Mouse (Mus musculus) hindlimb bud, embryonic 11.5 days (tissue): Measurements from ENCODE around the gene Ier2.
"Not testable (repeated sequence)": the region's sequence is repeated elsewhere in the genome, so short reads cannot be mapped to it uniquely, and the experiment has no call there.

Experiments
- DNase-seq: peaks from one replicate; pipeline ENCODE4 v3.0.0-alpha.2; 2012; ENCODE audit warnings: low read depth, low spot score; ENCODE audit errors: extremely low spot score

Gene Ier2

DNA sequence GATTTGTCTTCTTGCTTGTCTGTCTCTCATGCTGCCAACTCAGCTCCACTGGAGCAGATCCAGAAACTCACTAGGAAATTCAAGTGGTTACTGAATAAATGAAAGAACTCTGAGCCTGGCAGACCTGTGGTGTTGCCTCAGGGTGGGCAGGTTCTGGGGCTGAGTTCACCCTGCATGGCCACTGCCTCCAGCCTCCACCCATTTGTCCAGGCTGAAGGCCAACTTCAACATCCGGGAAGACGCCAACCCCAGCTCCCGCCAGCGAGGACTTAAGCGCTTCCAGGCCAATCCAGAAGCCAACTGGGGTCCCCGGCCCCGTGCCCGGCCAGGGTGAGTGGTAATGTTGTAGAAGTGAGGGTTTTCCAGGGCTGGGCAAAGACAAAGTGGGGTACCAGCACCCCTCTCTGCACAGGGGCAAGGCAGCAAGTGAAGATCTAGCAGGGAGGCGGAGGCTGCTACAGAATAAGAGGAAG is 36.3 kb upstream of the Ier2 start:
- no peak for DNase-seq

GRCm38 (mm10) chr8:84698288-84698687 is 35.6 kb upstream of the Ier2 start:
- DNase-seq = no peak

DNA sequence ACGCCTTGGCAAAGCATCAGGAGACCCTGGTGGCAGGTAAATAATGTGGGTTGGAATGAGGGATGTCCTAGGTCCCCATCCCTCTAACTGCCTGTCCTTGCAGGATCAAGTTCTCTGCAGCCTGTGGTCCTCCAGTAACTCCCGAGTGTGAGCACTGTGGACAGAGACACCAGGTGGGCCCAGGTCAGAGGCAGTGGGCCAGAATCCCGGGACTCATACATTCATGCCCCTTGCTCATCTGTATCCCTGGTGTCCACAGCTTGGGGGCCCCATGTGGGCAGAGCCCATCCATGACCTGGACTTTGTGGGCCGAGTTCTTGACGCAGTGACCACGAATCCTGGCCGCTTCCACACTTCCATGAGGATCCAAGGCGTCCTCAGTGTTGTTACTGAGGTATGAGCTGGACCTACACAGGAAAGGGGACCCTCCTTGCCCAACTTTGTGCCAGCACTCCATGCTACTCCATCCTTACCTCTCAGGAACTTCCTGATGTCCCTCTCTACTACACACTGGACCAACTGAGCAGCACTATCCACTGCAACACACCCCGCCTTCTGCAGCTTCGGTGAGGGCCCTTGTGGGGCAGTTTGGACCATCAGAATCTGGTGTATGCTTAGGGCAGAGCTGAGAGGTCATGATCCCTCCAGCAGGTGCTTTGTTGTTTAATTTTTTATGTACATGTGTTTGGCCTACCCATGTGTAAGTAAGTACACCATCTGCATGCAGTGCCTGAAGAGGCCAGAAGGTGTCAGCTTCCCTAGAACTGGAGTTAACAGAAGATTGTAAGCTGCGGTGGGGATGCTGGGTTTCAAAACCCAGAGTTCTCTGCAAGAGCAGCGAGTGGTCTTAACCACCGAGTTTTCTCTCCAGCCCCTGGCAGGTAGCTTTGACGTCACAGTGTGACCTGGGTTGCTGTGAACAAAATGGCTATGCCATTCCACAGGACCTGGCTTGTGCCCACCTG is 34.8 kb upstream of the Ier2 start:
- DNase-seq = no peak

DNA sequence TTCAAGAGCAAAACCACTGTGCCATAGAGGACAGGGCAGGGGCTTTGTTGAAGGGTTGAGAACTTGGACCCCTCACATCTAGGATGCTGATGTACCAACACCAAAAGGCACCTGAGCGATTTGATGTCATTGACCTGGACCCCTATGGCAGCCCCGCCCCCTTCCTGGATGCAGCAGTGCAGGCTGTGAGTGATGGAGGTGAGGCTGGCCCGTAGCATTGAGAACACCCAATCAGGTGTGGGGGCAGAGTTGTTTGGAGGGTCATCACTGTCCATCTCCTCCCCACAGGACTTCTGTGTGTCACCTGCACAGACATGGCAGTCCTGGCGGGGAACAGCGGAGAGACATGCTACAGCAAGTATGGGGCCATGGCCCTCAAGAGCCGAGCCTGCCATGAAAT is 32.5 kb upstream of the Ier2 start:
- DNase-seq = no peak

DNA sequence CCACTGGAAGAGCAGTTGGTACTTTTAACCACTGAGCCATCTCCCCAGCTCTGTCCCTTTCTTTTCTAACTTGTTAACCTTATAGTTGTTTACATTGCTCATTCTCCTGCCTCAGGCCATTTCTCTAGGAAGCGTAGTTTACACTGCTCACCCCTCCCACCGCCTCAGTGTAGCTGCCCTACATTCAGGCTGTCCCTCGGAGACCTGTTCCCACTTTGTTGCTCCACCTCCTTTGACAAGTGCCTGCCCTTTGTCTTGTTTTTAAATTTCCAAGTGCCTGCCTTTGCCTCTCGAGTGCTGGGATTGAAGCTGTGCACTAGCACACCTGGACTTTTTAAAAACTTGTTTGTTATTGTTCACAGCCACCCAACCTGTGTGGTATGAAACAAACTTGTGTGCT is 30.7 kb upstream of the Ier2 start:
- DNase-seq = no peak

DNA sequence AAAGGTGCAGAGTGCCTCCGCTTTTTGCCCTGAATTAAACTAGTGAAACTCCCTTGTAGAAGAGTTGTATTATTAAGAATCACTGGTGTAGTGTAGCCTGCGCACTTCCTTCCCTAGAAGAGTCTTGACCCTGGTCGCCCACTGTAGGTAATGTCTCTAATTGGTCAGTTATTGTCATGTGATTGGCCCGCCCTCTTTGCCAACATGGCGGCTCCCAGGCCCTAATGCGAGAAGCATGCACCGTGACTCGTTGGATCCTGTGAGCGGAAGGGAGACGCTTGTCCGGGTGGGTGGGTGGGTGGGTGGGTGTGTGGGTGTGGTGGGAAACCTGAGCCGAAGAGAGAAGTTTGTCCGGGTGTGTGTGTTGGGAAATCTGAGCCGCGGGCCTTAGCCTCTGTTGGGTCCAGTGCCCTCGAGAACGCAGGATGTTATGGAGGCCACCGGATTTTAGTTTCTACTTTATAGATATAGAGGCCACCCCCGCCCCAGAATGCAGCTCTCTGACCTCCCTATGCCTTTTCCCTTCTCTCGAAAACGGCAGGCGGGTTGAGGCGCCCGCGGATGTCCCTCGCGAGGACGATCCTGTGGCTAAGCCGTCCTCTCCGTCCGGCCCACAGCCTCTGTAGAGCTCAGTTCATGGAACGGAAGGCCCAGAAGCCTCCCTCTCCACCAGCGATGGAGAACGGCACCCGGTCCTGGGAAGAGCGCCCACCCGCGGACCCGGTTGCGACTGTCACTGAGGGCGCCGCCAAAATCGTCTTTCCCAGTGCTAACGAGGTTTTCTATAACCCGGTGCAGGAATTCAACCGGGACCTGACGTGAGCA is 26.7 kb upstream of the Ier2 start:
- no peak for DNase-seq

GRCm38 (mm10) chr8:84687705-84688100 is 25.1 kb upstream of the Ier2 start, which contains the start of gene Nacc1:
Nacc1 (minus strand) TSS chr8:84687862.
- DNase-seq = no peak

DNA sequence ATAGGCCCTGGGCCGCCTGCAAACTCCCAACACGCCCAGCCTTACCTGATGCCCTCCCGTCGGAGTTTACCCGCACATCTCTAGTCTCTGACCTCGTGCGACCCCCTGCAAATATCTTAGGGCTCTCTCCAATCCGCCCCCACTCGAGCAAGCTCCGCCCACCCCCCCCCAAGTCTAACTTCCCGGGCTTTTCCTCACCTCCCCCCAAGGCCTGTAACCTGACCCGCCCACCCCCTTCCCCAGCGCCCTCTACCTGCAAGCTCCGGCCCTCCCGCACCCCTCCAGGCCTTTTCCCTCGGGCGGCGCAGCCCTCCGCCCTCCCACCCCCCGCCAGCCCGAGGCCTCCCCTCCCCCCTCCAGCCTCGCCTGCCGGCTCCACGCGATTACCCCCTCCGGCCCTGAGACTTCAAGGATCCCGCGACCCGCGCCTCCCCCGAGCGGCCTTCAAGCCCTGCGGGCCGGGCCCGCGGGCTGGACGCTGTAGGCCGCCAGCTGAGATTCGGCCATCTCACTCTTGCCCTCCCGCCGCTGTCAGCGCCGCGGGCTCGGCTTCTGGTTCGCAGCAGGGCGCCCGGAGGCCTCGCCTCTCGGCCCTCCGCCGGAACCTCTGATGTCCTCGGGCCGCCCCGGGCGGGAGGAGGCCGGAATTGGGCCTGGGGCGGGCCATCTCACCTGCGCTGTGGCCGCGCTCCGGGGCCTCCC is 24.5 kb upstream of the Ier2 start:
- DNase-seq = no peak

- no peak for DNase-seq
Observed at GRCm38 (mm10) chr8:84686191-84687002, 23.7 kb upstream of the Ier2 start, which contains the start of gene Trmt1. Trmt1 (plus strand) TSS chr8:84686307.

GRCm38 (mm10) chr8:84684537-84684936 is 21.9 kb upstream of the Ier2 start:
- no peak for DNase-seq

DNA sequence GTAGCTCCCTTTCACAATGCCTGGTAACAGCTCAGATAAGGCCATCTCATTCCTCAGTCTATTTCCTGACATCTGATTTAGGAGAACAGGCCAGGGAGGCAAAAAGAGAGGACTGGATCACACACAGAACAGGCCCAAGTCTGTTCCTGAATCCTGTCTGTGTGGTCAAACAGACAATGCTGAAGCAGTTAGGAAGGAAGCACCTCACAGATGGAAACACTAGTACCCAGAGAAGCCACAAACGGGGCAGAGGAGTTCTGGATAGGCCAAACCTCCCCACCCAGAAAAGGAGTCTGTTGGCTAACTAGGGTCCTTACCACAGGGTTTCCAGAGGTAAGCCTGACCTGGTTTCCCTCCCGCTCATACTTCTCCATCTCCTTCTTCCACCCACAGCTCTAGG is 19.6 kb upstream of the Ier2 start:
- DNase-seq = no peak

GRCm38 (mm10) chr8:84681476-84681875 is 18.8 kb upstream of the Ier2 start:
- DNase-seq = no peak

DNA sequence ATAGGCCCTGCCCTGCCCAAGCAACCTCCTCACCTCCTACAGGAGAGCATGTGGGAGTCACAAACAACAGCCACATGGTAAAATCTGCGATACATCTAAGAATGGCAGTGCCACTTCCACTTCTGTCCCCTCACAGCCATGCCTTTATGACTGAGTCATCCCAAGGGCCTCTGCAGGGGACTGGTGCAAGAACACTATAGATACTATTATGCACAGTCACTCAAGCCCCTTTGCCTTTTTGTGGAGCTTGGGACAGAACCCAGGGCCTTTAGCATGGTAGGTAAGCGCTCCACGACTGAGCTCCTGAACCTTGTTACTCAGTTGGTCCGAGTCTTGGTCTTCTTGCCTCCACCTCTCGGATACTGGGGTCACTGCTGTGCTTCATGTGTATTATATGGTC is 14.7 kb upstream of the Ier2 start:
- no peak for DNase-seq

GRCm38 (mm10) chr8:84670295-84671006 is 7.8 kb upstream of the Ier2 start:
- DNase-seq = not testable (repeated sequence)

- DNase-seq = no peak
Observed at GRCm38 (mm10) chr8:84668731-84669485, 6.3 kb upstream of the Ier2 start.

DNA sequence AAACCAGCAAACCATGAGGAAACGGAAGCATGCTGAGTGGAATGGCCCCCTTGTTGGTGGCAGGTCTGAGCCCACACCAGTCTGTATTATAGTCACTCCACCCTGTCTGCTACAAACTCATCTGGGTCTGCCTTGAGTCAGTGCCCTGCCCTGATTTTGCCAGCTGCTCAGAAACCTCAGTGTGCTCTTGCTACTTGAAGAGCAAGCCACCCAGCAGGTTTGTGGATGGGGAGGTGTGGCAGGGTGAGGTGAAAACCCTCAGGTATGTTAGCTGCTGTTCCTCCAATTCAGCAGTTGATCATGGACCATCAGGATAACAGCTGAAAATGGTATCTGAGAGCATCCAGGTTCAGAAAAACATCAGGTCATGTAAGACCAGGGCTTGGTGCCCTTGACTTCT is 5.4 kb upstream of the Ier2 start:
- no peak for DNase-seq

DNA sequence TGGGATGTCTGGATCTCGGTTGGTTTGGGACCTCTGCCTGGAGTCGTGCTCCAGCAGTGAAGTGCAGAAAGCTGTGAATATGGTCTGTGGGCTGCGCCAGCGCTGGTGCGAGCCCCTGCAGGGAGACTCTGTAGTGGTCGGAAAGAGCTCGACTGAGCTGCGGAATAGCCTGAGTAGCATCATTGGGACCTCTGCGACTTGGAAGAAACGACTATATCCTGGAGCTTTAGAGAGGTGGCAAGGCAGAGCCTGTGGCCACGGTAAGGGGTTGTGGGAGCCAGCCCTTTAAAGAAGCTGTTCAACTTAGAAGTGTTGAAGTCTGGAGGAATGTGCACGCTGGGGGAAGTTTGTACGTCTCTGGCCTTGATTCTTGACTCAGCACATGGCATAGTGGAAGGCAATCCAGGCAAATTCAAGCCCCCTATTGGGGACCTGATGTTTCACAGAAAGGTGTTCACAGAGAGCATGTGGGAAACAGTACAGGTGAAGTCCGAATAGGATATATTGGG is 2.8 kb upstream of the Ier2 start:
- DNase-seq = no peak

DNA sequence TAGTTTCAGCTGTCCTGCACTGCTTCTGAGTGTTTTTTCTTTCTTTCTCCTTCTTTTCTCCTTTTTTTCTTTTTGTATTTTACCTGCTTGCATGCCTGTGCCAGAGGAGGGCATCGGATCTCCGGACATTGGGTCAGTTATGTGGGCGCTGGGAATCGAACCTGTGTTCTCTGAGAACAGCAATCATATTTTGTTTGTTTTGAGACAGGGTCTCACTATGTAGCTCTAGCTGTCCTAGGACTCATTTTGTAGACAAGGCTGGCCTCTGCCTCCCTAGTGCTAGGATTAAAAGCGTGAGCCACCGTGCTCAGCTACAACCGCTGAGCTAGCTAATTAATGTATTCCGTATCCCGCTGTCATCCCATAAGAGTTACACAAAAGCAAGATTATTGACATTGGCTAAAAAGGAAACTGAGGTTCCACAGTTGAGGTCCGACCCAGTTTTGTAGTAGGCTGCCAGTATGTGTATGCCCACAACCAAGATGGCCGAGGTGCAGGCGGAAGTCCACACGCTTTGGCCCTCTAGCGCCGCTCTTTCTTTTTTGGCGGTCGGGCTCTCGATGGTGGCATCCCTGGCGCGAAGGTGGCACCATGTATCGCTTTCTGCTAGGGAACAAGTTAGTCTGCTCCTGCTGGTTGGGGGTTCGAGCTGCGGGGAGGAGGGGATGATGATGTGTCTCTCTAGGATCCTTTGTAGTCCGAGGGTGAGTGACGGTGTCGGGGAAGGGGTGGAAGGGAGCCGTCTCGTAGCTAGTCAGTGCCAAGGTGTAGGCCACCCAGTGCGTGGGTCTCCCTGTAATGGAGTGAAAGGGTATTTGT is 2.1 kb upstream of the Ier2 start:
- no peak for DNase-seq
